Mouse (Mus musculus): ENCODE data around the gene 4931406P16Rik.

DNA sequence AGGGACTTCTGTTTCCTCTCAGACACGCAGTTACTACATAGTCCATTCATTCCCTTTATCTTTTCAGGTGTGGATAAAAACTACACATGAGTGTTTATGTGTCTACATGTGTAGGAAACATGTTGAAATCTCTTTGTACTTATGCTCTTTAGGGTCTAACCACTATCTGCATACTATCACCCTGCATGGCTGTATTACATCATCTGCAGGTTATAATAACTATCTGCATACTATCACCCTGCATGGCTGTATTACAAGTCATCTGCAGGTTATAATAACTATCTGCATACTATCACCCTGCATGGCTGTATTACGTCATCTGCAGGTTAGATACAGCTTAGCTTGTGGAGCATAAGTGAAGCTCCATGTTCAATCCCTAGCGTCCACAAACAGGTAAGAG lies 33.7 kb upstream of the 4931406P16Rik start:
- TF ChIP-seq POLR2A (IDR thresholded peaks at IDR 0.05; ENCODE audit: insufficient read depth, low read depth, low read length) (no peak), CTCF (IDR thresholded peaks at IDR 0.05; ENCODE audit: insufficient read depth, low read depth, low read length) (no peak)
